Mouse (Mus musculus) WW6 (cell line): ENCODE measurements around the gene Hoxc9.

Experiments used
- DNase-seq: peaks from one replicate; pipeline ENCODE4 v3.0.0-alpha.2; 2013; ENCODE audit warnings: low read depth, low spot score

The Hoxc9 gene

GRCm38 (mm10) chr15:102976171-102976570, at the start of gene Hoxc9:
Hoxc9 (plus strand) TSS chr15:102976439.
- no peak for DNase-seq

- DNase-seq = no peak
Observed at GRCm38 (mm10) chr15:102927032-102927645, 49.1 kb upstream of the Hoxc9 start.

- DNase-seq = peak; percentile 69
Observed at GRCm38 (mm10) chr15:102931706-102932358, 44.4 kb upstream of the Hoxc9 start.

GRCm38 (mm10) chr15:102934438-102934837, 41.8 kb upstream of the Hoxc9 start:
- no peak for DNase-seq

GRCm38 (mm10) chr15:102934897-102935296, 41.3 kb upstream of the Hoxc9 start:
- DNase-seq = no peak

GRCm38 (mm10) chr15:102936279-102936972, 39.8 kb upstream of the Hoxc9 start, which contains the start of gene Hoxc12:
Hoxc12 (plus strand) TSS chr15:102936757.
- DNase-seq = no peak

GRCm38 (mm10) chr15:102937036-102937666, 39.1 kb upstream of the Hoxc9 start:
- no peak for DNase-seq

- DNase-seq = no peak
Observed at GRCm38 (mm10) chr15:102939256-102940155, 36.7 kb upstream of the Hoxc9 start.

GRCm38 (mm10) chr15:102942739-102943467, 33.3 kb upstream of the Hoxc9 start:
- DNase-seq = no peak

- no peak for DNase-seq
Observed at GRCm38 (mm10) chr15:102943468-102943813, 32.8 kb upstream of the Hoxc9 start.

- no peak for DNase-seq
Observed at GRCm38 (mm10) chr15:102945185-102946077, 30.8 kb upstream of the Hoxc9 start.

- DNase-seq = no peak
Observed at GRCm38 (mm10) chr15:102947276-102947675, 29.0 kb upstream of the Hoxc9 start.

GRCm38 (mm10) chr15:102948842-102949241, 27.4 kb upstream of the Hoxc9 start:
- DNase-seq = no peak

- no peak for DNase-seq
Observed at GRCm38 (mm10) chr15:102949696-102950095, 26.5 kb upstream of the Hoxc9 start.

- DNase-seq = no peak
Observed at GRCm38 (mm10) chr15:102950877-102951276, 25.4 kb upstream of the Hoxc9 start.

- no peak for DNase-seq
Observed at GRCm38 (mm10) chr15:102953561-102953960, 22.7 kb upstream of the Hoxc9 start.

GRCm38 (mm10) chr15:102954192-102955006, 21.8 kb upstream of the Hoxc9 start, which contains the start of gene Hoxc11:
Hoxc11 (plus strand) TSS chr15:102954427.
- no peak for DNase-seq

GRCm38 (mm10) chr15:102955007-102955382, 21.2 kb upstream of the Hoxc9 start:
- DNase-seq = no peak
